Mouse (Mus musculus) embryonic facial prominence, embryonic 11.5 days (tissue): ENCODE measurements at regions not wholly inside any gene's neighbourhood (a gene's known extent, or its start where the extent isn't known, plus 50 kb on each side); places are given as distances from the start of the nearest gene placed in this dataset.

ENCODE experiments used
- ATAC-seq: fragments of 200-750 bp; cut with Nextera tagmentation; replicated peaks from 2 replicates; pipeline ENCODE4 v1.8.0; 2017; ENCODE audit warnings: low read depth; ENCODE audit not compliant: insufficient number of reproducible peaks, low FRiP score, low TSS enrichment
- DNase-seq: peaks from one replicate; pipeline ENCODE4 v3.0.0-alpha.2; 2015; ENCODE audit warnings: low spot score
- H3K27ac ChIP-seq: fragments of 300-500 bp; sonication (generic); replicated peaks from 2 replicates; pipeline ENCODE4 v1.5.1; 2014; ENCODE audit warnings: mild to moderate bottlenecking, low read depth, low read length, control low read depth
- H3K27me3 ChIP-seq: fragments of 300-500 bp; sonication (generic); 2 replicates; pipeline ENCODE4 v1.6.1; 2014; ENCODE audit warnings: mild to moderate bottlenecking, low read length, moderate library complexity, mixed read lengths; ENCODE audit not compliant: control insufficient read depth, insufficient read depth
- H3K36me3 ChIP-seq: fragments of 300-500 bp; sonication (generic); replicated peaks from 2 replicates; pipeline ENCODE4 v1.6.1; 2014; ENCODE audit warnings: low read depth, mild to moderate bottlenecking, low read length, moderate library complexity, mixed read lengths; ENCODE audit not compliant: control insufficient read depth, insufficient read depth
- H3K4me1 ChIP-seq: fragments of 300-500 bp; sonication (generic); 2 replicates; pipeline ENCODE4 v1.6.1; 2014; ENCODE audit warnings: low read length, mixed read lengths; ENCODE audit not compliant: control insufficient read depth, insufficient read depth
- H3K4me2 ChIP-seq: fragments of 300-500 bp; sonication (generic); 2 replicates; pipeline ENCODE4 v1.6.1; 2014; ENCODE audit warnings: low read depth, mild to moderate bottlenecking, control low read depth, low read length, moderate library complexity
- H3K4me3 ChIP-seq: fragments of 300-500 bp; sonication (generic); 2 replicates; pipeline ENCODE4 v1.5.1; 2014; ENCODE audit warnings: low read depth, low read length, control low read depth
- H3K9ac ChIP-seq: fragments of 300-500 bp; sonication (generic); replicated peaks from 2 replicates; pipeline ENCODE4 v1.6.1; 2014; ENCODE audit warnings: mild to moderate bottlenecking, control low read depth, low read length
- H3K9me3 ChIP-seq: fragments of 300-500 bp; sonication (generic); replicated peaks from 2 replicates; pipeline ENCODE4 v1.6.1; 2016; ENCODE audit warnings: mild to moderate bottlenecking, low read length, inconsistent platforms, mixed read lengths; ENCODE audit not compliant: control insufficient read depth
- WGBS: fragments of 180-500 bp; shearing (Covaris S2); extraction: QIAGEN DNeasy Blood & Tissue Kit; methylation state at CpG from one replicate; pipeline ENCODE4 v1.1.7; 2014; 5-methylcytosine and 5-hydroxymethylcytosine counted together

GRCm38 (mm10) chr1:15959578-15959977, 133.5 kb downstream of the 4930444P10Rik start:
- WGBS: 78% methylated on average over 2 of the region's 2 CpGs

GRCm38 (mm10) chr1:15958661-15959060, 134.5 kb downstream of the 4930444P10Rik start:
- Histone ChIP-seq H3K4me1 (no peaks in the 10 kb centered on the region), H3K9me3 (no peaks in the 10 kb centered on the region), H3K27ac (no peak overlapping the region), H3K4me2 (no peak overlapping the region), H3K27me3 (no peaks in the 10 kb centered on the region), H3K4me3 (no peak overlapping the region), H3K36me3 (no peaks in the 10 kb centered on the region), H3K9ac (no peak overlapping the region)
- no peak for DNase-seq
- WGBS: 71% methylated on average over 1 of the region's 1 CpGs
- no peak for ATAC-seq

More at GRCm38 (mm10) chr1:15959578-15959977, 133.5 kb downstream of the 4930444P10Rik start:
- ATAC-seq: no peak
- Histone ChIP-seq H3K27ac (no peak overlapping the region), H3K4me2 (no peak overlapping the region), H3K4me1 (no peaks in the 10 kb centered on the region), H3K9me3 (no peaks in the 10 kb centered on the region), H3K9ac (no peak overlapping the region), H3K27me3 (no peaks in the 10 kb centered on the region), H3K36me3 (no peaks in the 10 kb centered on the region), H3K4me3 (no peak overlapping the region)
- no peak for DNase-seq

DNA sequence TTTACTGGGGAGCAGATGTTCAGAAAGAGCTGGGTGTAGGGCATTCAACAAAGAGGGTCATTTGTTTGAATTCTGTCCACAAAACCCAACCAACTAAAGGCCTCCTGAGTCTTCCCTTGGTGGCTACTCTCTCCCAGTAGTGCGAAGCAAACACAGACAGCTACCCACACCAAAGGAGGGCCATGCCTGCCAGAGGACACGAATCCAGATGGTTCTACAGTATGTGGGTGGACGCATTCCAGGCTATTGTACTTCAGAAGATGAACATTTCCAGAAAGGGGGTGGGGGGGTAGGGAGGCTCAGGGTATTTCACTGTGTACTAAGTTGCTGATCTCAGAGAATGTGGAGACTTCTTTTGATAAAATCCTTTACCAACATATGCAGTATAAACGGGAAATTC, 149.5 kb downstream of the 4930444P10Rik start:
- no peaks in the 10 kb centered on the region for H3K27me3 ChIP-seq
- WGBS: 78% methylated on average over 4 of the region's 4 CpGs
- H3K9me3 ChIP-seq: no peaks in the 10 kb centered on the region
- ATAC-seq: no peak
- no peak for DNase-seq
- H3K4me1 ChIP-seq: no peaks in the 10 kb centered on the region
- H3K9ac ChIP-seq: no peak overlapping the region
- H3K4me3 ChIP-seq: no peak overlapping the region
- no peak overlapping the region for H3K27ac ChIP-seq
- H3K4me2 ChIP-seq: no peak overlapping the region
- no peaks in the 10 kb centered on the region for H3K36me3 ChIP-seq

DNA sequence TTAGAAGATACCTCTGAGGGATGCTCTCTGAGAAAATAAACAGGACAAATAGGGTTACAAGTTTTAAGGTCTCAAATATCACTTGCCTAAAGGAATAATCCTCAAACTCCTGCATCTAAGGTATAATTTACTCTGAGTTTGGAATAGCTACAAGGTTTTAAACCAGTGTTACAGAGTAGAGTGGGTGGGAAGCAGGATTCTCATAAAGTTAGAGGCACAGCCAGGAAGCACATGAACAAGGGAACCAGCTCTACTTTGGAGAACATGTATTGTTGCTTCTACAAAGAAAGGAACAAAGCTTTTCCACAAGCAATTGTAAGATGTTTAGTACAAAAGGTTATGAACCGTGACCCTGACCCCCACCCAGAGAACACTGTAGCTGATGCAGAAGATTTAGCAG, 150.1 kb downstream of the 4930444P10Rik start:
- WGBS: 70% methylated on average over 1 of the region's 1 CpGs
- DNase-seq (no peak), ATAC-seq (no peak)
- H3K27me3 ChIP-seq: no peaks in the 10 kb centered on the region
- H3K27ac ChIP-seq: no peak overlapping the region
- no peaks in the 10 kb centered on the region for H3K9me3 ChIP-seq
- no peaks in the 10 kb centered on the region for H3K36me3 ChIP-seq
- no peak overlapping the region for H3K4me3 ChIP-seq
- H3K9ac ChIP-seq: no peak overlapping the region
- no peaks in the 10 kb centered on the region for H3K4me1 ChIP-seq
- H3K4me2 ChIP-seq: no peak overlapping the region
